Mouse (Mus musculus) limb, embryonic 13.5 days (tissue): ENCODE measurements around the gene Lhcgr. TPM values are rescaled to one million over a fixed set of nuclear protein-coding genes. Genes with fewer than 3 reads are reported as not detected.

Experiments
- ATAC-seq: fragments of 200-750 bp; cut with Nextera tagmentation; 2 replicates; pipeline ENCODE4 v1.8.0; 2017; ENCODE audit warnings: low read depth, moderate number of reproducible peaks, moderate TSS enrichment; ENCODE audit not compliant: low FRiP score
- H3K27ac ChIP-seq: fragments of 300-500 bp; sonication (generic); 2 replicates; pipeline ENCODE4 v1.5.1; 2015; ENCODE audit warnings: inconsistent platforms, mild to moderate bottlenecking, moderate library complexity
- H3K27me3 ChIP-seq: fragments of 300-500 bp; sonication (generic); 2 replicates; pipeline ENCODE4 v1.6.1; 2015; ENCODE audit warnings: mild to moderate bottlenecking, inconsistent platforms
- H3K36me3 ChIP-seq: fragments of 300-500 bp; sonication (generic); 2 replicates; pipeline ENCODE4 v1.6.1; 2015; ENCODE audit warnings: inconsistent platforms, mild to moderate bottlenecking, moderate library complexity
- H3K4me1 ChIP-seq: fragments of 300-500 bp; sonication (generic); 2 replicates; pipeline ENCODE4 v1.6.1; 2015; ENCODE audit warnings: inconsistent platforms
- H3K4me2 ChIP-seq: fragments of 300-500 bp; sonication (generic); replicated peaks from 2 replicates; pipeline ENCODE4 v1.6.1; 2015; ENCODE audit warnings: inconsistent platforms, mild to moderate bottlenecking, moderate library complexity
- H3K4me3 ChIP-seq: fragments of 300-500 bp; sonication (generic); 2 replicates; pipeline ENCODE4 v1.5.1; 2015; ENCODE audit warnings: moderate library complexity, mild to moderate bottlenecking, inconsistent platforms
- H3K9ac ChIP-seq: fragments of 300-500 bp; sonication (generic); 2 replicates; pipeline ENCODE4 v1.6.1; 2015; ENCODE audit warnings: mild to moderate bottlenecking, inconsistent platforms
- H3K9me3 ChIP-seq: fragments of 300-500 bp; sonication (generic); 2 replicates; pipeline ENCODE4 v1.6.1; 2016; ENCODE audit warnings: inconsistent platforms
- WGBS: fragments of 180-500 bp; shearing (Covaris S2); methylation state at CpG from one replicate; pipeline ENCODE4 v1.1.7; 2015; 5-methylcytosine and 5-hydroxymethylcytosine counted together
- polyA plus RNA-seq: library from polyadenylated mRNA; unstranded; fragments of >200 nt; fragmentation: Nextera tagmentation; extraction: Ambion mirVana; gene quantifications from 2 replicates; pipeline ENCODE4 v1.2.1, GENCODE M21; 2015

Lhcgr gene
- polyA plus RNA-seq, 1 experiment from 2014 or later = 0.51 TPM

DNA sequence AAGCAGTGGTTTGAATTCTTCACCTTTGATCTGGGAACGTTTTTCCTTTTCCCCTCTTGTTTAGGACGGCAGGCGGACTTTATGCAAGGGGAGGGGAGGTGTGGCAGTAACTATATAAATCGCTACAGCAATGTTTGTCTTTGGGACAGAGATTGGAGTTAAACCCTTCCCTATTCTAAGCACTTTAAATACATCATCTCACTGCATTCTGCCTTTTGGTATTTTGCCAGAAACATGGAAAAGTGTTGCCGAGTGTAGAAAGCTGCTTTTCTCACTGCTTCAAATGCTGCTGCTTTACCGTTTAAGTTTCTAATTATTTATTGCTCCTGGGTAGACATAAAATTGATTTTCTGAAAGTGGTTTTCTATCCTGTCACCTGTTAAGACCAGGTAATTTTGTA lies 89.4 kb downstream of the Lhcgr start:
- Histone ChIP-seq H3K36me3 (no peaks in the 10 kb centered on the region), H3K9ac (no peak overlapping the region), H3K4me2 (no peak overlapping the region), H3K4me1 (peaks cover 12% of the 10 kb centered on the region), H3K27me3 (no peaks in the 10 kb centered on the region), H3K4me3 (no peak overlapping the region), H3K27ac (no peak overlapping the region), H3K9me3 (no peaks in the 10 kb centered on the region)
- ATAC-seq = no peak
- WGBS = 14% methylated on average over 6 of the region's 6 CpGs

DNA sequence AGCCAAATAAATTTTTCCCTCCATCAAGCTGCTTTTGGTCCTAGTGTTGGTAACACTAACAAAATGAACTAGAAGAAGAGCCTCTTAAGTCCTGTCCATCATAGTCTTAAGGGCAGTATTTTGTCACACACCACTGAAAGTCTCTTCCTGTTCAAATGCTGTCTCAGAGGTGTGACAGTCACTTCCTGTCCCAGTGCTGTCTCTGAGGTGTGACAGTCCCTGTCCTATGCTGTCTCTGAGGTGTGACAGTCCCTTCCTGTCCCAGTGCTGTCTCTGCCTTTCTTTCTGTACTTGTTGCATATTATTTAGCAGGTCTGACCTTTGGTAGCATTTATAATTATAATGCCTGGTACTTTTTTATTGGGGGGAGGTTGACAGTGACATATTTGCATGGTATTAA lies 90.9 kb downstream of the Lhcgr start:
- Histone ChIP-seq H3K27ac (no peak overlapping the region), H3K9ac (no peak overlapping the region), H3K4me2 (no peak overlapping the region), H3K27me3 (no peaks in the 10 kb centered on the region), H3K4me3 (no peak overlapping the region), H3K36me3 (no peaks in the 10 kb centered on the region), H3K4me1 (peaks cover 20% of the 10 kb centered on the region), H3K9me3 (no peaks in the 10 kb centered on the region)
- no peak for ATAC-seq

DNA sequence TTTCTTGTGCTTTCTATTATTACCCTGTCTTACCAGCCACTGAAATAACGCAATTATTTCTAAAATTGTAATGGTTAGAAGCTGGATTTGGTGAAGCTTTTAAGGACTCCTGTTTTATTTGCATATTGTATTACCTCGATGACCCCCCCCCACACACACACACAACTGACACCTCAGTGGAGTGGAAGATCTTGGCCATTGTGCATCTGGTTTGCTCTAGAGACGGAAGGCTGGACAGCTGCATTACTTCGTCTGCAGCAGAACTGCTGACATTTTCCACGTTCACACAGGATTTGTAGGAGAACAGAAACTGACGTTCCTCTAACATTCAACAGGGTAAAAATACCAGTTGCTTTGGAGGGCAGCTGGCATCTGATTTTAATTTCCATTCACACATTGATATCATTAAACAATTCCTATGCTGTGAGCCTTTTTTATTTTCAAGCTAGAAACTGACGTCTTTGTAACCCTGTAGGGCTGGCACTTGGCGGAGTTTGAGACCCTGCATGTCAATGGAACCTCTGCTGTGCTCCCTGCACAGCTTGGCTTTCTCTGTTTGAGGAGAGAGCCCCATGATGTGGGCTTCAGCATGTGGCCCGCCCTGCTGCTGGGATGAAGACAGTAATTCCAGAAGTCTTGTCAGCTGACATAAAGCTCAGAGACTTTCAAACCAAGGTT lies 95.0 kb downstream of the Lhcgr start:
- Histone ChIP-seq H3K27me3 (no peaks in the 10 kb centered on the region), H3K36me3 (no peaks in the 10 kb centered on the region), H3K4me3 (no peak overlapping the region), H3K4me2 (peak overlapping the region; percentile 37), H3K9me3 (no peaks in the 10 kb centered on the region), H3K9ac (no peak overlapping the region), H3K27ac (peak overlapping the region; percentile 76), H3K4me1 (peaks cover 12% of the 10 kb centered on the region)
- ATAC-seq = peak; percentile 79; the same call in 1 of the 2 replicates
- WGBS = 32% methylated on average over 9 of the region's 9 CpGs

DNA sequence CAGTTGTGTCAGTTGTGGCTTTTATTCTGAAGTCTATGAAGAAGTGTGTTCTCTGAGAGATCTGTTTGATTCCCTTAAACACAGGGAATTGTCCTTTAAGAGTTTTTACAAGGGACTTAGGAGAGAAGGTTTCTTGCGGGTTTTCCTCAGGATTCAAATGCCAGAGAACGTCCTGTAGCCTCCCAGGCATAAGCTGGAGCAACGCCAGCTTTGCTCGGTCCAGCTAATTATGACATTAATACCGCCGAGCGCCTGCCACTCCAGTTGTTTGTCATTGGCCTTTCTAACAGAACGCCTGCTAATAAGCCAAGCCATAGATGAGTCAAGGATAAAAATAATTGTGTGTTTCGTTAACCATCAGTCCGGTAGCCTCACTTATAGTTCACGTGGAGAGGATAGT lies 103.6 kb downstream of the Lhcgr start:
- Histone ChIP-seq H3K4me2 (0 out of 2 replicates have a peak overlapping the region, but pooled peaks have one; percentile 3), H3K27ac (no peak overlapping the region), H3K36me3 (no peaks in the 10 kb centered on the region), H3K27me3 (no peaks in the 10 kb centered on the region), H3K9ac (no peak overlapping the region), H3K4me1 (no peaks in the 10 kb centered on the region), H3K9me3 (no peaks in the 10 kb centered on the region), H3K4me3 (no peak overlapping the region)
- ATAC-seq = no peak
- WGBS = 39% methylated on average over 11 of the region's 11 CpGs

DNA sequence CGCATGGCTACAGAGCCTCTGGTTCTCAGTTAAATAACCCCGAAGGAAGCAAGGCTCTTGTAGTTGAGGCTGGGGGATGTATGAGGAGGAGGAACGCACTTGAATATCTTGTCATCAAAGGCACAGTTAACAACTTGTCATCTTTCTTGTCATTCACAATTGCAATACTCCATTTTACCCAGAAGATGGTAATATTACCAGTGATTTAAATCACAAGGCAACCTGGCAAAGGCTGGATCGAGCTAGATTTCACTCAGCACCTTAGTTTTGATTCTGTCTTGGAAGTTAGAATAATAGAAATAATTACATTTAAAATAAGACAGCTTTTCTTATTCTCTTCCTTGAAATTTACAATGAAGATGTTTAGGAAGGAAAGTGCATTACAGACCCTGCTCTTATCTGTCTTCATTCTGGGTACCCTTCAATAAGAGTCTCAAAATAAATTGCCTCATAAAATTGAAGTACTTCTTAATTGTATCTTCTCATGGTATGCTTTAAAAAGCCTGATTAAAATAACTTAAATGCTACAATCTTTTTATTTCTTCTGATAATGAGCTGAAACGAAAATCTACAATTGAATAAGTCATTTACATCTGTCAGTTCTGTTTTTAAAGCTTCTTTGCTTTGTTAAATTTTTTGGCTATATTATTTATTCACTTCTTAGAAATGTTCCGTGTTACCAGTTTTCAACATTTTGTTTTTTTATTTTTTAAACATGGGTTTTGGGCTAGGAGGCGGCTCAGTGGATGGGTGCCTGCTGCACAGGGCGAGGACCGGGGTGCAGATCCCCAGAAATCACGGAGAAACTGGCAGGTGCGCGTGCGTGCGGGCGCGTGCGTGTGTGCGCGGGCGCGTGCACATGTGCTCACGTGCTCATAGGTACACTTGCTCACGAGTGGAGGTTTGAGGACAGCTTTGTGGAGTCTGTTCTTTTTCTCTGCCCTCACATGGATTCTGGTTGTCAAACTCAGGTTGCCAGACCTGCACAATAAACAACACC lies 116.2 kb downstream of the Lhcgr start:
- no peak overlapping the region for H3K27ac ChIP-seq
- no peak for ATAC-seq

DNA sequence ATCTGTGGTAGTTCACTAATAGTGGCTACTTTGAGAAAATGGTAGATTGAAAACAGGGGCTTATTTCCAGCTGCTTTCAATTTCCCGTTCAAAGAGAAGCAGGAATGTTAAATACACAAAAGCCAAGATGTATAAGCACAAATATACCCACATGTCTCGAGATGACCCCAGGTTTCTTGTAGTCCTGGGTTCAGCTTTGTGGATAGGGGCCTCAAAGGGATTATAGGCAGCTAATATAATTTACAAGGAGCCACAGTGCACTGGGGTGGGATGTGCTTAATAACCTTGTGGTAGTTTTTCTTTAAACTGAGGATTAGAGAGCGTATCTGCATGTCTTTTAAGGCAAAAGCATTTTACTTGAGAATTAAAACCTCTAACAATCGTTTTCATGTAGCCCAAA lies 121.0 kb downstream of the Lhcgr start:
- no peak overlapping the region for H3K27ac ChIP-seq
- H3K4me3 ChIP-seq = no peak overlapping the region
- no peaks in the 10 kb centered on the region for H3K9me3 ChIP-seq
- H3K4me2 ChIP-seq = no peak overlapping the region
- ATAC-seq = peak; percentile 52; the same call in 1 of the 2 replicates
- H3K4me1 ChIP-seq = peaks cover 22% of the 10 kb centered on the region
- no peak overlapping the region for H3K9ac ChIP-seq
- WGBS = 17% methylated on average over 4 of the region's 4 CpGs
- H3K36me3 ChIP-seq = no peaks in the 10 kb centered on the region
- no peaks in the 10 kb centered on the region for H3K27me3 ChIP-seq

More for the DNA sequence above, 116.2 kb downstream of the Lhcgr start:
- H3K36me3 ChIP-seq = no peaks in the 10 kb centered on the region
- peaks cover 6% of the 10 kb centered on the region for H3K4me1 ChIP-seq
- no peak overlapping the region for H3K4me3 ChIP-seq
- H3K4me2 ChIP-seq = no peak overlapping the region
- WGBS = 90% methylated on average over 23 of the region's 23 CpGs
- H3K9ac ChIP-seq = no peak overlapping the region
- H3K27me3 ChIP-seq = no peaks in the 10 kb centered on the region
- H3K9me3 ChIP-seq = no peaks in the 10 kb centered on the region

DNA sequence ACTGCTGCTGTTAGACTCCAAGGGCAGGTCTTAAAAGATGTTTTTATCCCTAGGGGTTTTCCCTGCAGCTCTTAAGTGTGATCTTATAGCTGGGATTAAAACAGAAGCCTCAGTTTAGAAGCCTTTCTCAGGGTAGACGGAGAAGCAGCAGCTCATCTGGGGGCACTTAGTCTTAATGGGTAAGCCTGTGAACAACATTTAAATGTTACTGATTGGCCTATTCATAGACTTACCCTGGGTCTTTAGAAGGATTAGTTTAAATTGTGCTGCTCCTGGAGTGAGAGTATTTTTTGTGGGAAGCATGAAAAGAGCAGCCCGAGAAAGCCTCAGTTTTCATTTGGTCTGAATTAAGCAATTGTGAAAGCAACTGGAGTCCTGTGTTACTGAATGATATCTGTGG lies 121.9 kb downstream of the Lhcgr start:
- 16% methylated on average over 2 of the region's 2 CpGs for WGBS

DNA sequence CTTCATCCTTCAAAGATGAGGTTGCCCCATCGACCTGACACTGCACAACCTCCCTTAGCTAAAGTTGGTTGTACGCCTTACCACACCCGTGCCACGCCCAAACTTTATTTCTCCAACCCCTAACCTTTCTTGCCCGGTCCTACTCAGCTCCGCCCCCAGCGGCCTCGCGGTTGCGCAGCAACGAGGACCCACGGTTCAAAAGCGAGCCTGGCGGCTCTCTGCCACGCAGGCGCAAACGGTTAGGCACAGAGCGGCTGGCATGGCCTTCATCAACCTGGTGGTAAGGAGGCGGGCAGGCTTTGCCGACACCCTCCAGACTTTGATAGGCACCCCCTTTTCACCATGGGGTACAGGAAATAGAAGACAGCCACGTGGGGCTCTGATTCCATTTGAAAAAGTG lies 123.3 kb downstream of the Lhcgr start, which contains the start of gene Gtf2a1l:
TSS of gene Gtf2a1l (plus strand) at position 209 of the 400 bp plus-strand sequence.
- H3K4me2 ChIP-seq = peak within 1 kb of the TSS; percentile 55
- H3K4me3 ChIP-seq = peak within 1 kb of the TSS; percentile 19
- H3K9ac ChIP-seq = no peak within 1 kb of the TSS
- peaks cover 25% of the 10 kb centered on the region for H3K4me1 ChIP-seq
- 23% methylated on average over 21 of the region's 21 CpGs for WGBS
- H3K9me3 ChIP-seq = no peaks in the 10 kb centered on the region
- H3K27me3 ChIP-seq = peaks cover 2% of the 10 kb centered on the region; the same call in 1 of the 2 replicates
- H3K27ac ChIP-seq = no peak within 1 kb of the TSS
- 0 out of 2 replicates have a peak, but pooled peaks have one; percentile 35 for ATAC-seq
- no peaks in the 10 kb centered on the region for H3K36me3 ChIP-seq

More for the DNA sequence above, 121.9 kb downstream of the Lhcgr start:
- Histone ChIP-seq H3K9ac (no peak overlapping the region), H3K9me3 (no peaks in the 10 kb centered on the region), H3K4me3 (no peak overlapping the region), H3K36me3 (no peaks in the 10 kb centered on the region), H3K4me2 (no peak overlapping the region), H3K4me1 (peaks cover 22% of the 10 kb centered on the region), H3K27me3 (no peaks in the 10 kb centered on the region), H3K27ac (no peak overlapping the region)
- ATAC-seq = no peak

Other genes starting within 250 kb of the Lhcgr start
- gene Ston1, start 194.3 kb downstream of the Lhcgr start, polyA plus RNA-seq = 9.2 and 9.8 TPM in 2 replicates
- gene Gtf2a1l, start 123.3 kb downstream of the Lhcgr start, polyA plus RNA-seq = 0.15 TPM in 1 of 2 replicates, not detected in the other